Mouse (Mus musculus) induced T-regulatory cell, adult 2 months (primary cell): Measurements from ENCODE around the gene Gm9837.

Experiments
- DNase-seq: peaks from one replicate; pipeline ENCODE4 v3.0.0-alpha.2; 2012; ENCODE audit warnings: low read depth

The Gm9837 gene

DNA sequence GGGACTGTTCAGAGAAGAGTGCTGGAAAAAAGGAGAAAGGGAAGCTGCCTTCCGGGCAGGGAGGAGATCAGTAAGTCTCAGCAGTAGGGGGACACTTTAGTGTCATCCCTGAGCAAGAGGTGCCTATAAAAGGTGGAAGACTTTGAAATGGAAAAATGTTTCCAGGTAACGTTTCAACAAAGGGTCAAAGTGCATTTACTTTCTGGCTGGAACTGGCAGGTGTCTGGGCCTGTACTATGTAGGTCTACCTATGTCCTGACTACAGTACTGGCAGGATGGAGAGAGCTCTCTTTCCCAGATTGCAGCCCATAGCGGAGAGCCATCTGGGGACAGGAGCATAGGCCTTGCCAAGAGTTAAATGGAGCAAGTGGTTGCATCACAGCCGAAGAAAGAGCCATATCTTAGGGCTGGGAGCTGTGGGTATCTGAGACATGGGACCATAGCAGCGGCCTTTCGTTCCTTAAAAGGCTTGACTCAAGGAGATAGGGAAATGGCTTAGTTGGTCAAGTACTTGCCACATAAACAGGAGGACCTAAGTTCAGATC, 44.5 kb downstream of the Gm9837 start:
- DNase-seq, result no peak

DNA sequence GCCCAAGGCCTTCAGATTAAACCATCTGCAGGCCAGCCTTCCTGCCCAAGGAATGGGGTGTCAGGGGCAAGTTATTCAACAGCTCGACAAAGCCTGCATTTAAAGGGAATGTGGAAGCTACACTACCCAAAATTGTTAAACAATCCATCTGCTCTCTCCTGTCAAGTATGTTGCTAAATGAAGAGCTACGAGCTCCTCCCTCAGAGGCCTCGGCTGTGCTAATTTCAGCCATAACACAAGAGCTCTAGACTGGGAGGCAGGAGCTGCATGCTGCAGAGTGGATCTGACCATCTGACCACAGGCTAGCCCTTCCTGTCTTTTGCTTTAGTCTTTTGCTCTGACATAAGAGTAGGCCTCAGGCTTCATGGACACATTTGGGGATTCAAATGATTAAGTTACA, 45.0 kb downstream of the Gm9837 start:
- DNase-seq, result no peak

DNA sequence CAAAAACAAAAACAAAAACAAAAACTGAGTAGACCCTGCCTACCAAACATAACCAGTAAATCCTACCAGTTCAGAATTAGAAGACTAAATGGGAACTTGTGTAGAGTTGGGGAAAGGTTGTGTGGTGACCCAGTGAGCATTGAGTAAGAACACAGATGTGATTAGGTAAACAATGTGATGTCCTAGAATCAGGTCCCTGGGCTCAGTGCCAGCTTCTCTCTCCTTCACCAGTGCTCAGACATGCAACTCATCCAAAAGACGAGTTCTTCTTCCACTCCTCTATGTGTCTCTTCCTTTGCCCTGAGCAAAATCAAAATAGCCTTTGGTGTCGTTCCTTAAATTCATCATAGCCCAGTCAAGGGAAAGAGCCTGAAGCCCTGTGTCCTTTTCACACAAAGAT, 45.5 kb downstream of the Gm9837 start:
- DNase-seq, result no peak

DNA sequence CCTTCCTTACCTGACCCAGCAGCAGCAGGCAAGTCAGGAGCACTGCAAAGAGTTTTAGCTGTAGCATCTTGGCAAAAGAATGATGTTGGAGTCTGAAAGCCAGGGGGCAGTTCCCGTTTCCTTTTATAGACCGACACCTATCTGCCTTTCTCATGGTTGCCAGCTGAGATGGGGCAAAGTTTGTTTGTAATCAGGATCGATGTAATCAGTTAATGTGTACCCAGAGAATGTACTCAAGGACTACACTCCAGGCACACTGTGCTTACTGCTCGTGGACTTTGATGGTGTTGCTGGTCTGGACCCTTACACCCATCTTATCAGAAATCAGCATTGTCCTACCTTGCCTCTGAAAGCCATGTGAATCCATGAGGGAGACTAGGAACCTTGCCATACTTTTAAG, 47.2 kb downstream of the Gm9837 start, which contains the start of gene Leap2:
Gene Leap2, minus strand, starts transcription at position 135 of the 400 bp plus-strand sequence.
- DNase-seq, result no peak
